Mouse (Mus musculus): Measurements from ENCODE around the gene Efcab6. TPM values are rescaled to one million over a fixed set of nuclear protein-coding genes. Genes with fewer than 3 reads are reported as not detected.

Gene Efcab6
- polyA plus RNA-seq, 1 experiment from 2014 or later = 0.46 TPM

DNA sequence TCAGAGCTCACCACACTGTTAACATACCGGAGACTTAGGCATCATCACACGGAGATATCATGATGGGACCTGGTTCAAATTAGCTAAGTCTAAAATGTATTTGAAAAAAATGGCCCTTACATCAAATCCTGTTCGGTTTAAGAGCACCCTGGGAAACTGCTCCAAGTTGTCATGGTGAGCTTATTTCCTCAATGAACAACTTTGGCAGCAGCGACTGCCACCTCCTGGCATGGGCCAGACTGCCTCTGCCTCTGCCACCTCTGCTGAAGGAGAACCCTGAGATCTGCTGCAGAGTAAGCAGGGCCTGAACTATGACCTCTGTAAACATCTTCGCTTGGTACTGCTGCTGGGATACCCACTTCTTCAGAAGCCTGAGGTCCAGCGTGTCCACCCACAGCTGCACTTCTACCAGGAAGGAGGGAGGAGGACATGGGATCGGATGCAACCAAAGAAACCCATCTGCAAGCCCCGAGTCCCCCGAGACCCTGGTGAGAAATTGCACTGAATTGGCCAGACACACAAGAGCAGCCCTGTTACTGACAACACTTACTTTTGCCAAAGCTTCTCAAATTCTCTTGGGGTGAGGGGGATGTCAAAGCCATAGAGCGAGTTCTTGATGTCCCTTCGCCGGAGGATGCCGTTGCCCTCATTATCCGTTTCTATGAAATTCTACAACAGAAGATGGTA lies 152.0 kb downstream of the Efcab6 start:
- Histone ChIP-seq H3K4me1 (no peaks in the 10 kb centered on the region), H3K27ac (no peak overlapping the region), H3K36me3 (no peaks in the 10 kb centered on the region), H3K4me3 (no peak overlapping the region), H3K9ac (no peak overlapping the region), H3K27me3 (no peaks in the 10 kb centered on the region), H3K9me3 (no peaks in the 10 kb centered on the region), H3K4me2 (no peak overlapping the region)
- ATAC-seq (ENCODE audit: insufficient number of reproducible peaks, low FRiP score, low TSS enrichment, low read depth) = no peak
- WGBS = 83% methylated on average over 14 of the region's 14 CpGs

DNA sequence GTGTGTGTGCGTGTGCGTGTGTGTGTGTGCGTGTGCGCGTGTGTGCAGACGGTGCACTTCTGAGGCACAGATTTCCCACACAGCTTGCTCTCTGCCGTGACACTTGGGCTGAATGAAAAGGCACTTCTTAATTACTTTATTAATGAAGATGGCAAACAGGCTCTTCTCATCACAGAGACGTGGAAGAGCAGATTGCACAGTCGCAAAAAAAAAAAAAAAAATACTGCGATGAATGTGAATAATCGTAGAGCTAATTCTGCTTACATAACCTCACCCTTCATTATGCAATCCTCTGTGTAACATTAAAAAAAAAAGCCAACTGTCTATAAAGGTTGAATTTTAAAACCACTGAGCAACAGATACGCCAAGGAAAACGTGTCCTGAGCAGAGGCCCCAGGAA lies 158.7 kb downstream of the Efcab6 start:
- Histone ChIP-seq H3K27ac (no peak overlapping the region), H3K4me3 (no peak overlapping the region), H3K36me3 (no peaks in the 10 kb centered on the region), H3K4me2 (no peak overlapping the region), H3K4me1 (no peaks in the 10 kb centered on the region), H3K27me3 (peaks cover 15% of the 10 kb centered on the region; the same call in 1 of the 2 replicates), H3K9me3 (no peaks in the 10 kb centered on the region), H3K9ac (no peak overlapping the region)
- WGBS = 85% methylated on average over 13 of the region's 13 CpGs
- no peak for ATAC-seq (ENCODE audit: insufficient number of reproducible peaks, low FRiP score, low TSS enrichment, low read depth)

DNA sequence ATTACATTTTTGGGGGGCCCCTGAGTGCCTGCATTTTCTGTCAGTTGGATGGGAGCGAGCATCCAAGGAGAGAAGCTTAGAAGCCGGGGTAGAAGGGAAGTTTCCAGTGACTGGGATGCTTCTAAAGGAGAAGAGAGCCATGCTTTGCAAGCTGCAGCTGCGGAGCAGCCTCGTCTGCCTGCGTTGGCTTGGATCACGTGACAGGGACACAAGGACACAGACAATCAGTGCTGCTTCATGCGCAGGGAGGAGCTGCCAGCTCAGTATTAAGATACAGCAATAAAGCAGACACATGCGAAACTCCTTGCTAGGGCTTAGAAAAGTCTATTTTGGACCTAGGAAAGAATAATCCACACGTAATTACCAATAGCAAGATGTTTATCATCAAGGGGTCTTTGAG lies 167.9 kb downstream of the Efcab6 start:
- Histone ChIP-seq H3K36me3 (no peaks in the 10 kb centered on the region), H3K9ac (no peak overlapping the region), H3K4me1 (no peaks in the 10 kb centered on the region), H3K4me3 (no peak overlapping the region), H3K9me3 (no peaks in the 10 kb centered on the region), H3K27ac (no peak overlapping the region), H3K27me3 (peaks cover 13% of the 10 kb centered on the region; the same call in 1 of the 2 replicates), H3K4me2 (no peak overlapping the region)
- no peak for ATAC-seq (ENCODE audit: insufficient number of reproducible peaks, low FRiP score, low TSS enrichment, low read depth)
- 61% methylated on average over 9 of the region's 9 CpGs for WGBS

DNA sequence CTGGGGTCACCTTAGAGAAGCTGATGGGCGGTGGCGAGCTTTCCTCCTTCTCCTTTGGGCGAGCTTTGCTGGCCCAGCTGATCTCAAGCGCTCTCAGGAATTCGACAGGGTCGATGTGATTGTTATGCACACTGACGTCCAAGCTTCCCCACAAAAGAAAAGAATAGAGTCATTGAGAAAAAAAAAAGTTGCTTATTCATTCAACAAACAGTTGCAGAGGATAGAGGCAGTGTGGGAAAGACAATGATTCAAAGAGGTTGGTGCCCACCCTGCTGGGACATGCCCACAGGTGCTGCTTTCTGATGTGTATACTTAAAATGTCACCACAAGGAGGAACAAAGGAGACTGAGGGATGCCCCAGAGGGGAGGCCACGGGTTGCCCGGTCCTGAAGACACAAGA lies 169.2 kb downstream of the Efcab6 start:
- Histone ChIP-seq H3K4me3 (no peak overlapping the region), H3K27ac (no peak overlapping the region), H3K4me1 (no peaks in the 10 kb centered on the region), H3K27me3 (peaks cover 5% of the 10 kb centered on the region; the same call in 1 of the 2 replicates), H3K36me3 (no peaks in the 10 kb centered on the region), H3K9ac (no peak overlapping the region), H3K9me3 (no peaks in the 10 kb centered on the region), H3K4me2 (no peak overlapping the region)
- ATAC-seq (ENCODE audit: insufficient number of reproducible peaks, low FRiP score, low TSS enrichment, low read depth) = no peak
- 50% methylated on average over 9 of the region's 9 CpGs for WGBS

DNA sequence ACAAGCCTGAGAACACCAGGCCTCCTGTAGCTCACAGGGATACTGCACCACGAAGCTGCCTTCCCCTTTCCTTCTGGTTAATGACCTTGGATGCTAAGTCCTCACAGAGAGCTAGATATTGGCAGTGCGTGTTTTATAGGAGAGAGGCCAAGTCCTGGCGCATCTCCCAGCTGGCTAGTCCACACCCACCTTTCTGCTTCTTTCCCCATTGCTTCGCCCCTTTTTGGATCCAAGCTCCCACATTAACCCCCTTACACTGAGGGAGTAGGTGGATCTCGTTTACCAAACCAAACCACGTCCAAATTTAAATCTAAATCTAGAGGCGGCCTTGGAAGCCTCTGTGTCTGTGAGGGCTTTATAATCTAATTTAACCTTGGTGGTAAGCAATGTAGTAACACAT lies 170.9 kb downstream of the Efcab6 start:
- no peak for ATAC-seq (ENCODE audit: insufficient number of reproducible peaks, low FRiP score, low TSS enrichment, low read depth)
- Histone ChIP-seq H3K9ac (no peak overlapping the region), H3K4me1 (no peaks in the 10 kb centered on the region), H3K36me3 (no peaks in the 10 kb centered on the region), H3K27me3 (peaks cover 5% of the 10 kb centered on the region; the same call in 1 of the 2 replicates), H3K4me2 (no peak overlapping the region), H3K4me3 (no peak overlapping the region), H3K27ac (no peak overlapping the region), H3K9me3 (no peaks in the 10 kb centered on the region)
- WGBS = 58% methylated on average over 7 of the region's 7 CpGs

DNA sequence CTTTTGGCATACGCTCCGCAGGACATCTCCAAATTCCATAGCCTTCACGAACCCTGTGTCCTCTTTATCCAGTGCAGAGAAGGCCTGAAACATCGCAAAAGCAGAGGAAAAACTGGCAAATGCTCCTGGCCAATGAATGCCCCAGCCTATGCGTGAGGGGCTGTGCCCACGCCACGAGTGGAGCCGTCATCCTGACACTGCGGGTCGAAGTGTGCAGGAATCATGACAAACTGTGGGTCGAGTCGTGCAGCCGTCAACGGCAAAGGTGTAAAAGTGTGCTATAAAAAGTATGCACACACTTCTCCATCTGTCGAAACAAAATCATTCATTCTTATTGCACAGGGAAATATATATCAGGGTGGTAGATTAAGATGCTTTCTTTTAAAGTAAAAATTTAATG lies 172.3 kb downstream of the Efcab6 start:
- Histone ChIP-seq H3K4me3 (no peak overlapping the region), H3K9me3 (no peaks in the 10 kb centered on the region), H3K36me3 (no peaks in the 10 kb centered on the region), H3K27me3 (peaks cover 5% of the 10 kb centered on the region; the same call in 1 of the 2 replicates), H3K9ac (no peak overlapping the region), H3K27ac (no peak overlapping the region), H3K4me2 (no peak overlapping the region), H3K4me1 (no peaks in the 10 kb centered on the region)
- ATAC-seq (ENCODE audit: insufficient number of reproducible peaks, low FRiP score, low TSS enrichment, low read depth) = no peak
- WGBS = 81% methylated on average over 15 of the region's 15 CpGs

DNA sequence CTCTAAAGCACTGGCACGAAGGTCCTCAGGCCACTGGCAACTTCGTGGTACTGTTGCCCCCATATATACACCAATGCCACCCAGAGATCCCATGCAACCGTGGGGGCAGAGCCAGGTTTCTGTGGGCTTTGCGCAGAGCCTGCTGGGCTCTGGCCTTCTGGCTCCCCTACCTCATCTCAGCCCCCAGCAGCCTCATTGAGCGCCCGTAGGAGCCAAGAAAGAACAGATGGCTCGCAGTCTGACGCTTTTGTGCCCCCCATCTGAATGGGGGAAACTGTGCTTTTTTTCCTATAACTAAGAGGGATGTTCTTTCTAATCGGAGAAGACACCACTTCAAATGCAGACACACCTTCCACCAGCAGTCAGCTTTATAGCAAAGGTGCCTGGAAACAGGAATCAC lies 180.9 kb downstream of the Efcab6 start:
- Histone ChIP-seq H3K4me1 (no peaks in the 10 kb centered on the region), H3K4me3 (no peak overlapping the region), H3K4me2 (no peak overlapping the region), H3K36me3 (no peaks in the 10 kb centered on the region), H3K9ac (no peak overlapping the region), H3K9me3 (no peaks in the 10 kb centered on the region), H3K27ac (no peak overlapping the region), H3K27me3 (no peaks in the 10 kb centered on the region)
- ATAC-seq (ENCODE audit: insufficient number of reproducible peaks, low FRiP score, low TSS enrichment, low read depth) = no peak
- WGBS = 84% methylated on average over 9 of the region's 9 CpGs

DNA sequence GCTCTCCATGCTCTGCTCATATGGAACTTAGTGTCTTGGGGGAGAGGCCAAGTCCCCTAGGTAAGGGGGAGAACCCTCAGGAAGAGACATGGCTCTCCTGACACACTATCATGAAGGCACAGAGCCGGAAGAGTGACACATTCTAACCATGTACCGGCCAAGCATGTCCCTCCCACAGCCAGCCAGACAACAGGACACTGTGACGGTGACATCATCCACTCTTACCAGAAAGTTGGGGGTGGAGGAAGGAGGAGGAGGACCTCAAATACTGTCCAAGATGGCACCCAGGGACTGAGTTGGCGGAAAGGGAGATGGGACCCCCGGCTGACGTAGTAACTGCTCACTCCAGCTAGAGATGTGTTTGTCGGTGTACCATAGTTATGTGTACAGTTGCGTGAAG lies 181.4 kb downstream of the Efcab6 start:
- no peak overlapping the region for H3K9ac ChIP-seq
- WGBS = 90% methylated on average over 8 of the region's 8 CpGs
- no peak for ATAC-seq (ENCODE audit: insufficient number of reproducible peaks, low FRiP score, low TSS enrichment, low read depth)
- no peaks in the 10 kb centered on the region for H3K36me3 ChIP-seq
- H3K4me2 ChIP-seq = no peak overlapping the region
- no peaks in the 10 kb centered on the region for H3K4me1 ChIP-seq
- H3K4me3 ChIP-seq = no peak overlapping the region
- H3K27ac ChIP-seq = no peak overlapping the region
- no peaks in the 10 kb centered on the region for H3K9me3 ChIP-seq
- no peaks in the 10 kb centered on the region for H3K27me3 ChIP-seq

DNA sequence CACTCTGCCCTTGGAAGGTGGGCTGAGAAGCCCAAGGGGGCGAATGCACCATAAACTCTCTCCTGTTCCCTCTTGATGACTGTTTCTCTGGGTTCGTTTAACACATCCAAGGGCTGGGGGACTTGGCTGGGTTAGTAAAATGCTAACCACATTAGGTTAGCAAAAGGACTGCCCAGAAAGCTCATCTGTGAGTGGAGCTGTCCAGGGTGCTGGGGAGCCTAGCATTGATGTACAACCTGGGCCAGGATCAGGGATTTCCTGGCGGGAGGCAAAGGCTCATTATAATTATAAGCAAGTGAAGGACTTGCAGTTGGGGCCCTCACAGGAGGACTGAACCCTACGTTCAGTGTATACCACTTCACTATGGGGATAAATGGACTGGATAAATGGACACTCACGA lies 185.3 kb downstream of the Efcab6 start:
- WGBS = 25% methylated on average over 5 of the region's 5 CpGs
- no peaks in the 10 kb centered on the region for H3K9me3 ChIP-seq
- no peaks in the 10 kb centered on the region for H3K27me3 ChIP-seq
- H3K27ac ChIP-seq = no peak overlapping the region
- ATAC-seq (ENCODE audit: insufficient number of reproducible peaks, low FRiP score, low TSS enrichment, low read depth) = no peak
- H3K36me3 ChIP-seq = no peaks in the 10 kb centered on the region
- no peak overlapping the region for H3K4me3 ChIP-seq
- 0 out of 2 replicates have a peak, but pooled peaks cover 3% of the 10 kb centered on the region for H3K4me1 ChIP-seq
- no peak overlapping the region for H3K9ac ChIP-seq
- no peak overlapping the region for H3K4me2 ChIP-seq

DNA sequence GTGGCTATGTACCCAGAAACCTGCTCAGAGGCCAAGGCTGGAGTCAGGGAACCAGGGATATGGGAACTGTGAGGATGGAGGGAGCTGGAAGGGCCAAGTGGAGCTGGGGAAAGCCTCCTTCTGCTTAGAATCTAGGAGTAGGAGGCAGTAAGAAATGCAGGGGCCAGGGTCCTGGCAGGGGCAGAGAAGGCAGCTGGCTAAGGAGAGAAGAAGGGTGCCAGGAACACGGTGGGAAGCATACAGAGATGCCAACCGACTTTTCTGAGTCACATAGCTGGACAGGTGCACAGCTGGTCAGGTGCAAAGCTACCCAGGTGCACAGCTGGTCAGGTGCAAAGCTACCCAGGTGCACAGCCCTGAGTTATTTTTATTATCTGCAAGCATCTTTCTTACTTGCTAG lies 187.3 kb downstream of the Efcab6 start:
- no peaks in the 10 kb centered on the region; the same call in 1 of the 2 replicates for H3K27me3 ChIP-seq
- no peak for ATAC-seq (ENCODE audit: insufficient number of reproducible peaks, low FRiP score, low TSS enrichment, low read depth)
- no peak overlapping the region for H3K9ac ChIP-seq
- 72% methylated on average over 2 of the region's 2 CpGs for WGBS
- 0 out of 2 replicates have a peak, but pooled peaks cover 3% of the 10 kb centered on the region for H3K4me1 ChIP-seq
- H3K36me3 ChIP-seq = no peaks in the 10 kb centered on the region
- H3K4me3 ChIP-seq = no peak overlapping the region
- H3K9me3 ChIP-seq = no peaks in the 10 kb centered on the region
- H3K4me2 ChIP-seq = no peak overlapping the region
- no peak overlapping the region for H3K27ac ChIP-seq

DNA sequence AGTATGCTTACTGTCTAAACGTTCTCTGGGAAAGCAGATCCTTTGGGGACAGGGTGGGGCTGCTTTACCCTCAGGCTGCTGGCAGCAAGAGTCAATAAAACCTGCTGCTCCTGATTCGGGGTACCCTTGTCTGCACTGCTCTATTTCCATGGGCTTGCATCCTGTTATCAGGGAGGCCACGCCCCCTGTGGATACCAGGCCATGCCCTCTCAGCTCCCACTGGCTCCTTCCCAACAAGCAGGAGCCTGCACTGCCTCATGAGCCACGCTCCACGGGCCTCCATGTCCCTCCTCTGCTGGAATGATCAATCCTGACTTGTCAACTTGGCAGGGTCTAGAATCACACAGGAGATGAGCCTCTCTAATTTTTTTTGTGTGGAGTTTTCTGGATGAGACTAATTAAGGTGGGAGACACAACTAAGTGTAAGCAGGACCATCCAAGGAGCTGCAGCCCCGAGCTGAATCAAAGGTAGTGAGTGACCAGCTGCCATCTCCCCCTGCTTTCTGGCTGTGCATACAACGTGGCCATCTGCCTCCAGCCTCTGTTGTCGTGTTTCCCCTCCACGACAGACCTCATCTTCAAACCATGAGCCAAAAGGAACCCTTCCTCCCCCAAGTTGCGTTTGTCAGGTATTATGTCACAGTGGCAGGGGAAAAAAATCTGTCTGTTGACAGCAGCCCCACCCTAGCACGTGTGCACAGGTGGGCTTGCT lies 187.9 kb downstream of the Efcab6 start:
- Histone ChIP-seq H3K27me3 (no peaks in the 10 kb centered on the region; the same call in 1 of the 2 replicates), H3K9me3 (no peaks in the 10 kb centered on the region), H3K27ac (no peak overlapping the region), H3K9ac (no peak overlapping the region), H3K4me1 (0 out of 2 replicates have a peak, but pooled peaks cover 3% of the 10 kb centered on the region), H3K4me3 (no peak overlapping the region), H3K36me3 (no peaks in the 10 kb centered on the region), H3K4me2 (no peak overlapping the region)
- no peak for ATAC-seq (ENCODE audit: insufficient number of reproducible peaks, low FRiP score, low TSS enrichment, low read depth)
- WGBS = 48% methylated on average over 11 of the region's 11 CpGs

DNA sequence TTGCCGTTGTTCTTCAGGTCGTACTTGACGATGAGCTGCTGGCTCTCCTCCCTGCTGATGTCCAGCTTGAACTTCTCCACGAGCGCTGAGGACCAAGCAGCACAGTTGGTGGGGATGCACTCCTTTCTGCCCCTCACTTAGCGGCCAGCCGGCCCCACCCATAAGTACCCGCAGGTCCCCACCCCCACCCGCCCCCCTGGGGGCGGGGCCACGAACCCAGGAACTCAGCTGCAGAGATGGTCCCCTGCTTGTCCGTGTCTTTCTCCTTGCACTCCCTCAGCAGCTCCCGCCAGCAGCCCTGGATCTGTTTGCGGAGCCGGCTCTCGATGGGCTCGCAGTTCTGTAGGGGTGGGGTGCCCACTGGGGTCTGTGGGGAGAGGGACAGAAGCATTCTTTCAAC lies 194.2 kb downstream of the Efcab6 start:
- Histone ChIP-seq H3K36me3 (no peaks in the 10 kb centered on the region), H3K4me2 (no peak overlapping the region), H3K27ac (no peak overlapping the region), H3K4me1 (no peaks in the 10 kb centered on the region), H3K4me3 (no peak overlapping the region), H3K27me3 (peaks cover 10% of the 10 kb centered on the region), H3K9ac (no peak overlapping the region), H3K9me3 (no peaks in the 10 kb centered on the region)
- ATAC-seq (ENCODE audit: insufficient number of reproducible peaks, low FRiP score, low TSS enrichment, low read depth) = no peak
- 6% methylated on average over 16 of the region's 17 CpGs for WGBS
